Mouse (Mus musculus): ENCODE measurements around the gene Sox30. TPM values are rescaled to one million over a fixed set of nuclear protein-coding genes. Genes with fewer than 3 reads are reported as not detected.
"Not testable (repeated sequence)": the region's sequence is repeated elsewhere in the genome, so short reads cannot be mapped to it uniquely, and the experiment has no call there.

Gene Sox30
- polyA plus RNA-seq, 1 experiment from 2014 or later = 0.25 TPM

- no peak overlapping the region for H3K4me3 ChIP-seq (replicated peaks)
- H3K36me3 ChIP-seq = no peaks in the 10 kb centered on the region
- WGBS = 68% methylated on average over 12 of the region's 12 CpGs
- H3K27me3 ChIP-seq = no peaks in the 10 kb centered on the region
- peaks cover 15% of the 10 kb centered on the region for H3K4me1 ChIP-seq
- no peak overlapping the region for H3K9ac ChIP-seq
- no peak for ATAC-seq (replicated peaks; ENCODE audit: low FRiP score)
- H3K4me2 ChIP-seq = no peak overlapping the region
- H3K9me3 ChIP-seq (replicated peaks) = no peaks in the 10 kb centered on the region
- peak overlapping the region; percentile 30; the same call in 1 of the 2 replicates for H3K27ac ChIP-seq
Observed at GRCm38 (mm10) chr11:46041607-46042267, 61.6 kb downstream of the Sox30 start.

- Histone ChIP-seq H3K4me3 (replicated peaks) (no peak overlapping the region), H3K27ac (no peak overlapping the region), H3K27me3 (no peaks in the 10 kb centered on the region), H3K9me3 (replicated peaks) (no peaks in the 10 kb centered on the region), H3K4me1 (0 out of 2 replicates have a peak, but pooled peaks cover under 1% of the 10 kb centered on the region), H3K4me2 (no peak overlapping the region), H3K9ac (no peak overlapping the region), H3K36me3 (no peaks in the 10 kb centered on the region)
- ATAC-seq (replicated peaks; ENCODE audit: low FRiP score) = no peak
- 71% methylated on average over 5 of the region's 5 CpGs for WGBS
Observed at GRCm38 (mm10) chr11:46044781-46045180, 64.7 kb downstream of the Sox30 start.

GRCm38 (mm10) chr11:46047264-46047663 lies 67.2 kb downstream of the Sox30 start:
- no peak for ATAC-seq (replicated peaks; ENCODE audit: low FRiP score)
- no peak overlapping the region for H3K4me3 ChIP-seq (replicated peaks)
- no peaks in the 10 kb centered on the region for H3K27me3 ChIP-seq
- H3K9me3 ChIP-seq (replicated peaks) = no peaks in the 10 kb centered on the region
- no peaks in the 10 kb centered on the region for H3K4me1 ChIP-seq
- no peak overlapping the region for H3K27ac ChIP-seq
- H3K4me2 ChIP-seq = no peak overlapping the region
- no peaks in the 10 kb centered on the region for H3K36me3 ChIP-seq
- H3K9ac ChIP-seq = no peak overlapping the region
- WGBS = 93% methylated on average over 3 of the region's 3 CpGs

- 40% methylated on average over 19 of the region's 19 CpGs for WGBS
- not testable (repeated sequence) for ATAC-seq (replicated peaks; ENCODE audit: low FRiP score)
Observed at GRCm38 (mm10) chr11:46052105-46052659, 72.1 kb downstream of the Sox30 start, which contains the start of gene Gm12166. Gm12166 (minus strand) TSS chr11:46052321.

GRCm38 (mm10) chr11:46053457-46053856 lies 73.3 kb downstream of the Sox30 start:
- H3K4me1 ChIP-seq = peaks cover 31% of the 10 kb centered on the region
- H3K4me3 ChIP-seq (replicated peaks); H3K36me3 ChIP-seq; H3K4me2 ChIP-seq; H3K9me3 ChIP-seq (replicated peaks); ATAC-seq (replicated peaks; ENCODE audit: low FRiP score); H3K9ac ChIP-seq; H3K27ac ChIP-seq: not testable (repeated sequence)
- H3K27me3 ChIP-seq = peaks cover 11% of the 10 kb centered on the region
- 92% methylated on average over 3 of the region's 3 CpGs for WGBS

More at GRCm38 (mm10) chr11:46052105-46052659, 72.1 kb downstream of the Sox30 start, which contains the start of gene Gm12166:
- not testable (repeated sequence) for H3K4me2 ChIP-seq; H3K36me3 ChIP-seq; H3K4me3 ChIP-seq (replicated peaks); H3K27ac ChIP-seq; H3K9me3 ChIP-seq (replicated peaks); H3K27me3 ChIP-seq; H3K9ac ChIP-seq
- peaks cover 26% of the 10 kb centered on the region for H3K4me1 ChIP-seq

GRCm38 (mm10) chr11:46054311-46054710 lies 74.2 kb downstream of the Sox30 start:
- Histone ChIP-seq H3K27ac (no peak overlapping the region), H3K9ac (no peak overlapping the region), H3K4me2 (no peak overlapping the region), H3K36me3 (no peaks in the 10 kb centered on the region), H3K27me3 (peaks cover 11% of the 10 kb centered on the region), H3K4me1 (peaks cover 31% of the 10 kb centered on the region), H3K4me3 (replicated peaks) (no peak overlapping the region), H3K9me3 (replicated peaks) (no peaks in the 10 kb centered on the region)
- 49% methylated on average over 5 of the region's 5 CpGs for WGBS
- no peak for ATAC-seq (replicated peaks; ENCODE audit: low FRiP score)

- peak; percentile 20 for ATAC-seq (replicated peaks; ENCODE audit: low FRiP score)
- Histone ChIP-seq H3K4me2 (peak overlapping the region; percentile 87), H3K4me3 (replicated peaks) (peak overlapping the region; percentile 65), H3K9ac (peak overlapping the region; percentile 78; the same call in 1 of the 2 replicates), H3K36me3 (no peaks in the 10 kb centered on the region), H3K27me3 (peaks cover 11% of the 10 kb centered on the region), H3K9me3 (replicated peaks) (no peaks in the 10 kb centered on the region), H3K4me1 (peaks cover 35% of the 10 kb centered on the region), H3K27ac (peak overlapping the region; percentile 94)
- 17% methylated on average over 13 of the region's 13 CpGs for WGBS
Observed at GRCm38 (mm10) chr11:46054911-46055895, 75.1 kb downstream of the Sox30 start.

- peak; percentile 82 for ATAC-seq (replicated peaks; ENCODE audit: low FRiP score)
- H3K27me3 ChIP-seq = peaks cover 11% of the 10 kb centered on the region
- H3K36me3 ChIP-seq = no peaks in the 10 kb centered on the region
- no peaks in the 10 kb centered on the region for H3K9me3 ChIP-seq (replicated peaks)
- peak within 1 kb of the TSS; percentile 65 for H3K4me3 ChIP-seq (replicated peaks)
- peak within 1 kb of the TSS; percentile 87 for H3K4me2 ChIP-seq
- peaks cover 38% of the 10 kb centered on the region for H3K4me1 ChIP-seq
- peak within 1 kb of the TSS; percentile 78 for H3K9ac ChIP-seq
- under 1% methylated on average over 51 of the region's 51 CpGs for WGBS
- peak within 1 kb of the TSS; percentile 94 for H3K27ac ChIP-seq
Observed at GRCm38 (mm10) chr11:46055896-46056769, 76.0 kb downstream of the Sox30 start, which contains the start of gene Adam19. Adam19 (plus strand) TSS chr11:46055992.

- 1% methylated on average over 25 of the region's 25 CpGs for WGBS
- Histone ChIP-seq H3K27ac (peak overlapping the region; percentile 94), H3K9me3 (replicated peaks) (no peaks in the 10 kb centered on the region), H3K4me2 (peak overlapping the region; percentile 87), H3K4me1 (peaks cover 39% of the 10 kb centered on the region), H3K36me3 (peaks cover under 1% of the 10 kb centered on the region; the same call in 1 of the 2 replicates), H3K27me3 (peaks cover 11% of the 10 kb centered on the region), H3K4me3 (replicated peaks) (peak overlapping the region; percentile 65), H3K9ac (peak overlapping the region; percentile 78)
- no peak for ATAC-seq (replicated peaks; ENCODE audit: low FRiP score)
Observed at GRCm38 (mm10) chr11:46056770-46057411, 76.8 kb downstream of the Sox30 start.

- no peak for ATAC-seq (replicated peaks; ENCODE audit: low FRiP score)
- H3K4me3 ChIP-seq (replicated peaks) = peak overlapping the region; percentile 65
- H3K4me2 ChIP-seq = peak overlapping the region; percentile 87
- peaks cover 11% of the 10 kb centered on the region for H3K27me3 ChIP-seq
- peaks cover 4% of the 10 kb centered on the region; the same call in 1 of the 2 replicates for H3K36me3 ChIP-seq
- 23% methylated on average over 9 of the region's 9 CpGs for WGBS
- H3K9ac ChIP-seq = no peak overlapping the region
- peaks cover 44% of the 10 kb centered on the region for H3K4me1 ChIP-seq
- no peaks in the 10 kb centered on the region for H3K9me3 ChIP-seq (replicated peaks)
- no peak overlapping the region; the same call in 1 of the 2 replicates for H3K27ac ChIP-seq
Observed at GRCm38 (mm10) chr11:46058011-46058410, 77.9 kb downstream of the Sox30 start.
